Mouse (Mus musculus): ENCODE measurements around the gene St6galnac4. TPM values are rescaled to one million over a fixed set of nuclear protein-coding genes. Genes with fewer than 3 reads are reported as not detected.
A peak's percentile ranks its signal among the peaks of the same experiment; 100 is the strongest.

St6galnac4 gene
- polyA plus RNA-seq, 1 experiment from 2014 or later, result 14.1 TPM

DNA sequence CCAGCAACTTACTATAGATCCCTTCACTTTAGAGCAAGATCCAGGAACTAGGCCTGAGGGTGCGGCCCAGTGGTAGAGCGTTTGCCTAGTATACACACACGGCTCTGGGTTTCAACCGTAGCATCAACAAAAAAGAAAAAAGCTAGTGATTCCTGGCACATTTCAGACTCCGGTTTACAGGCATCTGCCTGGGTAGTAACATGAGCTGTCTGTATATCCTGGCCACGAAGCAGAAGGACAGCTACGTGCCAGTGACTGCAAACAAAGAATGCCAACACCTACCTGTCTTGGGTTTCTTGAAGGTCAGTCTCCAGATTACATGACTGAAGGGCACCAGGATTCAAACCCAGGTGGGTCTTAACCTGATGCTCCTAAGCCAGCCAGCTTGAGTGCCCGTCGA, 37.7 kb upstream of the St6galnac4 start:
- H3K27ac ChIP-seq, result no peak overlapping the region
- no peaks in the 10 kb centered on the region for H3K4me1 ChIP-seq (replicated peaks)
- DNase-seq (no peak), ATAC-seq (ENCODE audit: low read depth) (no peak)
- H3K4me2 ChIP-seq, result no peak overlapping the region
- H3K9me3 ChIP-seq (replicated peaks), result no peaks in the 10 kb centered on the region
- WGBS (ENCODE audit: insufficient replicate concordance), result 78% methylated on average over 9 of the region's 9 CpGs
- no peaks in the 10 kb centered on the region for H3K27me3 ChIP-seq
- H3K36me3 ChIP-seq, result no peaks in the 10 kb centered on the region
- H3K9ac ChIP-seq, result no peak overlapping the region
- H3K4me3 ChIP-seq (replicated peaks), result no peak overlapping the region

DNA sequence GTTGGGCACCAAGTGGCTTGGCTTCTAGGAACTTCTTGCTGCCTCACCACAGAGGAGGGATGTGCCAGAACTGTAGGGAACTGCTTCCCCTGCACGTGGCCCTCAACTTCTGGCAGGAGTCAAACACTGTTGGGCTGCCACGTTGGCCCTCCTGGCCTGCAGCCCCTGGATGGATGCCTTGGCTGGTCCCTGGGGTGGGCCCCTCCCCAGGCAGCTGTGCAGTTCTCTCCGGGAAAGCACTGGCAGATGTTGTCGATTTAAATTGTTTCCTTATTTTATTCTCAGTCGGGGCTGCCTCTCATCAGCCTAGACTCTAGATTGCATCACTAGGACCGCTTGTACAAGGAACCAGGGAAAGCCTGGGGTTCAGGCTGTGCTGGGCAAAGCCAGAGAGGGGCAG, 37.1 kb upstream of the St6galnac4 start:
- Histone ChIP-seq H3K9ac (no peak overlapping the region), H3K27me3 (no peaks in the 10 kb centered on the region), H3K4me3 (replicated peaks) (no peak overlapping the region), H3K9me3 (replicated peaks) (no peaks in the 10 kb centered on the region), H3K36me3 (no peaks in the 10 kb centered on the region), H3K4me1 (replicated peaks) (no peaks in the 10 kb centered on the region), H3K27ac (no peak overlapping the region), H3K4me2 (no peak overlapping the region)
- WGBS (ENCODE audit: insufficient replicate concordance), result 58% methylated on average over 6 of the region's 6 CpGs
- DNase-seq, result no peak
- no peak for ATAC-seq (ENCODE audit: low read depth)

DNA sequence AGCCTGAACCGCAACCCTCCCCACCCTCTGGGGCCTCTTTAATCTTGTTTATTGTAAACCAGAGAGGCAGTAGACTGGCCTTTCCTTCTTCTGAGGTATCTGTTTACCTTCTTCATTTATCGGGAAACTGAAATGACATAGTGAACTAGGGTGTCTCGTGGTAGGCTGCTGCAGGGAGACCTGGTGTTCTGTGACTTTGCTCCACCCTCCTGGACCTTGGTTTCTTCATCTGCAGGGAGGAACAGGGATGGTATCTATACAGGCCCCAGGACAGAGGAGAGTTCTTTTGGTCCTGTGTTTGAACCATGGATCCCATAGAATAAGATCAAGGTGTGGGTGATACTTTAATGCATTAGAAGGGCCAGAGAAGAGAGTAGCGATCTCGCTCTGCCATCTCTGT, 35.7 kb upstream of the St6galnac4 start:
- H3K9ac ChIP-seq, result no peak overlapping the region
- no peaks in the 10 kb centered on the region for H3K9me3 ChIP-seq (replicated peaks)
- no peak overlapping the region for H3K4me2 ChIP-seq
- WGBS (ENCODE audit: insufficient replicate concordance), result 69% methylated on average over 5 of the region's 5 CpGs
- no peaks in the 10 kb centered on the region for H3K27me3 ChIP-seq
- no peak for DNase-seq
- 0 out of 2 replicates have a peak, but pooled peaks cover 4% of the 10 kb centered on the region for H3K4me1 ChIP-seq (replicated peaks)
- no peak for ATAC-seq (ENCODE audit: low read depth)
- H3K36me3 ChIP-seq, result no peaks in the 10 kb centered on the region
- H3K27ac ChIP-seq, result no peak overlapping the region
- H3K4me3 ChIP-seq (replicated peaks), result no peak overlapping the region

- no peak overlapping the region for H3K27ac ChIP-seq
- ATAC-seq (ENCODE audit: low read depth), result no peak
- H3K9me3 ChIP-seq (replicated peaks), result no peaks in the 10 kb centered on the region
- H3K27me3 ChIP-seq, result no peaks in the 10 kb centered on the region
- WGBS (ENCODE audit: insufficient replicate concordance), result 20% methylated on average over 7 of the region's 7 CpGs
- H3K4me3 ChIP-seq (replicated peaks), result no peak overlapping the region
- H3K4me2 ChIP-seq, result no peak overlapping the region
- H3K36me3 ChIP-seq, result no peaks in the 10 kb centered on the region
- H3K4me1 ChIP-seq (replicated peaks), result 0 out of 2 replicates have a peak, but pooled peaks cover 4% of the 10 kb centered on the region
- H3K9ac ChIP-seq, result no peak overlapping the region
- DNase-seq, result no peak
These were observed 33.2 kb upstream of the St6galnac4 start for GRCm38 (mm10) chr2:32553592-32554148.

GRCm38 (mm10) chr2:32555484-32555883, 31.4 kb upstream of the St6galnac4 start:
- Histone ChIP-seq H3K4me3 (replicated peaks) (no peak overlapping the region), H3K9ac (no peak overlapping the region), H3K27ac (no peak overlapping the region), H3K36me3 (no peaks in the 10 kb centered on the region), H3K4me2 (no peak overlapping the region), H3K9me3 (replicated peaks) (no peaks in the 10 kb centered on the region), H3K27me3 (no peaks in the 10 kb centered on the region), H3K4me1 (replicated peaks) (peaks cover 11% of the 10 kb centered on the region)
- DNase-seq, result no peak
- 47% methylated on average over 4 of the region's 4 CpGs for WGBS (ENCODE audit: insufficient replicate concordance)
- ATAC-seq (ENCODE audit: low read depth), result no peak

DNA sequence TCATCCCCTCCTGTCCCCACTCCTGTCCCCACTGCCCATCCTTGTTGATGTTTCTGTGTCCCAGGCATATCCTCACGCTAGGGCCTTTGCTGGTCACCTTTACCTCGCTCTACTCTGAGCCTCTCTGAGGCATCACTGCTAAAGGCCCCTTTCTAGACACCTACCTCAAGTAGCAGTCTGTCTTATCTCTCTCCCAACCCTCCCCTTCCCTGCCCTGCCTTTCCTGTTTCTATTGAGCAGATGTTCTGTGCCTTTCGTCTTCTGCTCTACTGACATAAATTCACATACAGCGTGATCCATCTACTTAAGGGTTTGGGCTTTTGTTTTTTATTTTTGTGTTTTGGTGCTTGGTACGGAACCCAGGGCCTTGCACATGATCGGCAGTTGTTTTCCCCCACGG, 30.9 kb upstream of the St6galnac4 start:
- no peak overlapping the region for H3K9ac ChIP-seq
- 48% methylated on average over 7 of the region's 7 CpGs for whole genome bisulfite sequencing (ENCODE audit: insufficient replicate concordance)
- no peak overlapping the region for H3K4me3 ChIP-seq (replicated peaks)
- H3K4me2 ChIP-seq, result no peak overlapping the region
- ATAC-seq (ENCODE audit: low read depth) (no peak), DNase-seq (no peak)
- no peaks in the 10 kb centered on the region for H3K27me3 ChIP-seq
- no peaks in the 10 kb centered on the region for H3K36me3 ChIP-seq
- peaks cover 15% of the 10 kb centered on the region for H3K4me1 ChIP-seq (replicated peaks)
- no peaks in the 10 kb centered on the region for H3K9me3 ChIP-seq (replicated peaks)
- no peak overlapping the region for H3K27ac ChIP-seq

GRCm38 (mm10) chr2:32559570-32559969, 27.3 kb upstream of the St6galnac4 start:
- no peaks in the 10 kb centered on the region for H3K27me3 ChIP-seq
- DNase-seq (no peak), ATAC-seq (ENCODE audit: low read depth) (no peak)
- no peaks in the 10 kb centered on the region for H3K9me3 ChIP-seq (replicated peaks)
- 0 out of 2 replicates have a peak, but pooled peaks cover 3% of the 10 kb centered on the region for H3K36me3 ChIP-seq
- H3K27ac ChIP-seq, result no peak overlapping the region
- no peak overlapping the region for H3K4me2 ChIP-seq
- H3K4me3 ChIP-seq (replicated peaks), result no peak overlapping the region
- peaks cover 15% of the 10 kb centered on the region for H3K4me1 ChIP-seq (replicated peaks)
- no peak overlapping the region for H3K9ac ChIP-seq
- 70% methylated on average over 5 of the region's 5 CpGs for WGBS (ENCODE audit: insufficient replicate concordance)

GRCm38 (mm10) chr2:32566536-32567063, 20.3 kb upstream of the St6galnac4 start:
- Histone ChIP-seq H3K27me3 (no peaks in the 10 kb centered on the region), H3K36me3 (0 out of 2 replicates have a peak, but pooled peaks cover 16% of the 10 kb centered on the region), H3K27ac (no peak overlapping the region), H3K9ac (no peak overlapping the region), H3K4me2 (no peak overlapping the region), H3K4me3 (replicated peaks) (no peak overlapping the region), H3K9me3 (replicated peaks) (no peaks in the 10 kb centered on the region), H3K4me1 (replicated peaks) (peaks cover 7% of the 10 kb centered on the region)
- ATAC-seq (ENCODE audit: low read depth), result no peak
- 24% methylated on average over 4 of the region's 4 CpGs for WGBS (ENCODE audit: insufficient replicate concordance)
- DNase-seq, result no peak

GRCm38 (mm10) chr2:32568149-32568548, 18.7 kb upstream of the St6galnac4 start:
- Histone ChIP-seq H3K4me2 (no peak overlapping the region), H3K9ac (no peak overlapping the region), H3K27me3 (no peaks in the 10 kb centered on the region), H3K4me3 (replicated peaks) (no peak overlapping the region), H3K9me3 (replicated peaks) (no peaks in the 10 kb centered on the region), H3K36me3 (peaks cover 28% of the 10 kb centered on the region), H3K4me1 (replicated peaks) (peaks cover 19% of the 10 kb centered on the region), H3K27ac (no peak overlapping the region)
- no peak for DNase-seq
- no peak for ATAC-seq (ENCODE audit: low read depth)
- WGBS (ENCODE audit: insufficient replicate concordance), result 57% methylated on average over 5 of the region's 5 CpGs

DNA sequence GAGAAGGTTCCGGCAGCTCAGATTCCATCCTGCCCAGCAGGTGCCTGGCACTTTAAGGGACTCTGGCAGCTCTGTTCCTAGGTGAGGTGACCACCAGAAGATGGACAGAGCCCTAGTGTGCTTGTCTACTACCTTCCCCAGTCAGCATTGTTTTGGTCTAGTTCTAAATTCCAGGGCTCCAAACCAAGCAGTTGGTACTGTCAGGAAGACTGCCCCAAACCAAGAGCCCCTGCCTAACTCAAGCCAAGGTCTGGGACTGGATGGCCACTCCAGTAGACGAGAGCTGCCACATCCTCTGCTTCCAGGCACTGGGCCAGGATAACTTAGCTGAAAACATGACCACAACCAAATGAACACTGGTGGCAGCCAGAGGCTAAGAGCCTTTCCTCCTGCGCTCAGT, 18.0 kb upstream of the St6galnac4 start:
- 85% methylated on average over 3 of the region's 3 CpGs for WGBS (ENCODE audit: insufficient replicate concordance)
- DNase-seq (no peak), ATAC-seq (ENCODE audit: low read depth) (no peak)
- H3K27ac ChIP-seq, result no peak overlapping the region
- no peak overlapping the region for H3K4me2 ChIP-seq
- H3K4me1 ChIP-seq (replicated peaks), result peaks cover 19% of the 10 kb centered on the region
- H3K36me3 ChIP-seq, result peaks cover 35% of the 10 kb centered on the region
- no peak overlapping the region for H3K4me3 ChIP-seq (replicated peaks)
- no peak overlapping the region for H3K9ac ChIP-seq
- H3K9me3 ChIP-seq (replicated peaks), result no peaks in the 10 kb centered on the region
- H3K27me3 ChIP-seq, result no peaks in the 10 kb centered on the region

- Histone ChIP-seq H3K36me3 (peaks cover 27% of the 10 kb centered on the region), H3K9me3 (replicated peaks) (no peaks in the 10 kb centered on the region), H3K9ac (peak within 1 kb of the TSS; percentile 87), H3K27me3 (peaks cover 8% of the 10 kb centered on the region), H3K4me3 (replicated peaks) (peak within 1 kb of the TSS; percentile 90), H3K4me1 (replicated peaks) (peaks cover 34% of the 10 kb centered on the region), H3K27ac (peak within 1 kb of the TSS; percentile 79), H3K4me2 (peak within 1 kb of the TSS; percentile 87)
- WGBS (ENCODE audit: insufficient replicate concordance), result under 1% methylated on average over 36 of the region's 36 CpGs
- DNase-seq, result peak; percentile 85
- peak; percentile 83 for ATAC-seq (ENCODE audit: low read depth)
These were observed 16.0 kb upstream of the St6galnac4 start, which contains the start of gene Dpm2 for GRCm38 (mm10) chr2:32570698-32571494. Gene Dpm2, plus strand, starts transcription at chr2:32570858.
